Mouse (Mus musculus) heart, postnatal 0 days (tissue): ENCODE measurements around the gene Atp6v0d1. TPM values are rescaled to one million over a fixed set of nuclear protein-coding genes. Genes with fewer than 3 reads are reported as not detected.

ENCODE experiments used
- ATAC-seq: fragments of 200-750 bp; cut with Nextera tagmentation; 2 replicates; pipeline ENCODE4 v1.8.0; 2017; ENCODE audit warnings: low read depth, moderate number of reproducible peaks, moderate library complexity; ENCODE audit not compliant: insufficient read depth
- DNase-seq: peaks from one replicate; pipeline ENCODE4 v3.0.0-alpha.2; 2016; ENCODE audit warnings: low spot score
- H3K27ac ChIP-seq: fragments of 300-500 bp; sonication (generic); 2 replicates; pipeline ENCODE4 v1.5.1; 2014; ENCODE audit warnings: low read depth, mild to moderate bottlenecking
- H3K27me3 ChIP-seq: fragments of 300-500 bp; sonication (generic); 2 replicates; pipeline ENCODE4 v1.6.1; 2014; ENCODE audit warnings: low read length, mixed read lengths; ENCODE audit not compliant: control insufficient read depth, insufficient read depth
- H3K36me3 ChIP-seq: fragments of 300-500 bp; sonication (generic); replicated peaks from 2 replicates; pipeline ENCODE4 v1.6.1; 2014; ENCODE audit warnings: low read length, mixed read lengths; ENCODE audit not compliant: control insufficient read depth, insufficient read depth
- H3K4me1 ChIP-seq: fragments of 300-500 bp; sonication (generic); 2 replicates; pipeline ENCODE4 v1.6.1; 2014; ENCODE audit warnings: antibody characterized with exemption; ENCODE audit not compliant: control insufficient read depth, insufficient read depth
- H3K4me2 ChIP-seq: fragments of 300-500 bp; sonication (generic); 2 replicates; pipeline ENCODE4 v1.6.1; 2014; ENCODE audit warnings: low read depth, mild to moderate bottlenecking, low read length, moderate library complexity
- H3K4me3 ChIP-seq: fragments of 300-500 bp; sonication (generic); 2 replicates; pipeline ENCODE4 v1.5.1; 2014; ENCODE audit warnings: low read depth, low read length
- H3K9ac ChIP-seq: fragments of 300-500 bp; sonication (generic); replicated peaks from 2 replicates; pipeline ENCODE4 v1.6.1; 2014; ENCODE audit warnings: low read depth, low read length, mixed read lengths
- H3K9me3 ChIP-seq: fragments of 300-500 bp; sonication (generic); replicated peaks from 2 replicates; pipeline ENCODE4 v1.6.1; 2016; ENCODE audit warnings: low read length; ENCODE audit not compliant: control insufficient read depth
- CTCF ChIP-seq: IDR thresholded peaks from 2 replicates; pipeline ENCODE4 v1.5.1; 2016; ENCODE audit warnings: antibody characterized with exemption, control low read depth, low read depth
- EP300 ChIP-seq: IDR thresholded peaks from 2 replicates; pipeline ENCODE4 v1.6.1; 2016; ENCODE audit warnings: antibody characterized with exemption, low read depth
- WGBS: fragments of 180-500 bp; shearing (Covaris S2); extraction: QIAGEN DNeasy Blood & Tissue Kit; methylation state at CpG from one replicate; pipeline ENCODE4 v1.1.7; 2014; 5-methylcytosine and 5-hydroxymethylcytosine counted together
- polyA plus RNA-seq: library from polyadenylated mRNA; unstranded; fragments of >200 nt; fragmentation: Nextera tagmentation; extraction: Ambion mirVana; gene quantifications from 2 replicates; pipeline ENCODE4 v1.2.1, GENCODE M21; 2015
- total RNA-seq: library from RNA; depleted of rRNA; stranded (reverse); fragments of >200 nt; gene quantifications from 2 replicates; pipeline ENCODE4 v1.2.3, GENCODE M21; 2014; ENCODE audit warnings: low replicate concordance

Atp6v0d1 gene
- total and polyA plus RNA-seq, 2 experiments from 2014 or later, result 57.5 to 60.8 TPM

DNA sequence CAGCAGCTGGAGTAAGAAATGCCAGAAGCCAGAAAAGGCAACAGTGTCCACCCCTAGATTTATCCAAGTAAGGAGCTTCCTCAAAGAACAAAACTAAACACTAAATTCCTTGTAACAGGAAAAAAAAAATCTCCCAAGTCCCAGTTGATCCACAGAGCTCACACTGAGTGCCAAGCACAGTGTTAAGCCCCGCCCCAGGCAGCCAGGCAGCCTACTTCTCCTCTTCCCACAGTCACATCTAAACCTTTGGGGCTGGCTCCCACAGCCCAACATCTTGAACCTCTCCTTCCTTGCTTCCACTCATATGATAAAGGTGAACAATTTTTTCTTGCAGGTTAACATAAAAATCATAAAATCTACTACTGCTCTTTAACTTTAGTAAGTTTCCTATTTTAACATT lies 2.0 kb downstream of the Atp6v0d1 start:
- H3K36me3 ChIP-seq, result 0 out of 2 replicates have a peak, but pooled peaks cover 4% of the 10 kb centered on the region
- TF ChIP-seq EP300 (no peak), CTCF (no peak)
- WGBS, result 89% methylated on average over 1 of the region's 1 CpGs
- DNase-seq (no peak), ATAC-seq (no peak)
- no peak overlapping the region for H3K27ac ChIP-seq
- no peaks in the 10 kb centered on the region for H3K9me3 ChIP-seq
- H3K9ac ChIP-seq, result no peak overlapping the region
- H3K4me1 ChIP-seq, result peaks cover 20% of the 10 kb centered on the region
- no peak overlapping the region for H3K4me3 ChIP-seq
- H3K27me3 ChIP-seq, result no peaks in the 10 kb centered on the region
- H3K4me2 ChIP-seq, result no peak overlapping the region

DNA sequence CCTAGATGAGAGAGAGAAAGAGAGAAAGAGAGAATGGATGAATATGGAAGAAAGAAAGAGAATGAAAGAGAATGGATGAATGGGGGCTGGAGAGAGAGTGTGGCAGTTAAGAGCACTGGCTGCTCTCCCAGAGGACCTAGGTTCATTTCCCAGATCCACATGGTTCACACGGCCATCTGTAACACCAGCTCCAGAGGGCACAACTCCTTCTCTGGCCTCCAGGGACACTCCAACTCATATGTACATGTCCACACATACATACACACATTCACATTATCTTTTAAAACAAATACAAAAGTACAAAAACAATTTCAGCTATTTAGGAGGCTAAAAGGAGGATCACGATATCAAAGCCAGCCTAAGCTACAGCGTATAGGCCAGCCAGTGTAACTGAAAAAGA lies 3.0 kb downstream of the Atp6v0d1 start:
- TF ChIP-seq EP300, result no peak
- TF ChIP-seq CTCF, result no peak
- H3K36me3 ChIP-seq, result peaks cover 4% of the 10 kb centered on the region; the same call in 1 of the 2 replicates
- 82% methylated on average over 3 of the region's 3 CpGs for WGBS
- H3K4me2 ChIP-seq, result no peak overlapping the region
- H3K4me3 ChIP-seq, result no peak overlapping the region
- DNase-seq (no peak), ATAC-seq (no peak)
- H3K9me3 ChIP-seq, result no peaks in the 10 kb centered on the region
- H3K27me3 ChIP-seq, result no peaks in the 10 kb centered on the region
- H3K4me1 ChIP-seq, result peaks cover 20% of the 10 kb centered on the region
- H3K9ac ChIP-seq, result no peak overlapping the region
- no peak overlapping the region for H3K27ac ChIP-seq

DNA sequence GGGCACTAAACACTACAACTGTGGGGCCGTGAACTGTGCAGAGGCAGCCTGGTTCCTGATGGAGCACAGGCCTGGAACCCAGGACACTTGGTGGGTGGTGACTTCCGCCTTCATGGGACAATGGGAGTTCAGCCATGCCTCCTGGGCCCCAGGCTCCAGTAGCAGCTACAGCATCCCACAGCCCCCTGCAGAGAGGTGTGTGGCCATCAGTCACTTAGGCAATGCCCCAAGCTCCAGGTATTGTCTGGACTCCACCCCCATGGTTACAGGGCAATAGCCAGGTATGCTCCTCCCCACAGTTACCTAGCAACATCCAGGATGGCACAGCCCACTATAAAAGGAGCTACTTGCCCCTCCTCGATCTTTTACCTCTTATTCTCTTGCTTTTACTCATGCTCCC lies 10.6 kb downstream of the Atp6v0d1 start:
- Histone ChIP-seq H3K27me3 (no peaks in the 10 kb centered on the region), H3K36me3 (peaks cover 4% of the 10 kb centered on the region; the same call in 1 of the 2 replicates), H3K4me1 (no peaks in the 10 kb centered on the region; the same call in 1 of the 2 replicates), H3K27ac (no peak overlapping the region), H3K4me3 (no peak overlapping the region), H3K9ac (no peak overlapping the region), H3K9me3 (no peaks in the 10 kb centered on the region), H3K4me2 (no peak overlapping the region)
- WGBS, result 88% methylated on average over 3 of the region's 3 CpGs
- no peak for ATAC-seq
- DNase-seq, result no peak
- TF ChIP-seq CTCF, result no peak
- no peak for TF ChIP-seq EP300

DNA sequence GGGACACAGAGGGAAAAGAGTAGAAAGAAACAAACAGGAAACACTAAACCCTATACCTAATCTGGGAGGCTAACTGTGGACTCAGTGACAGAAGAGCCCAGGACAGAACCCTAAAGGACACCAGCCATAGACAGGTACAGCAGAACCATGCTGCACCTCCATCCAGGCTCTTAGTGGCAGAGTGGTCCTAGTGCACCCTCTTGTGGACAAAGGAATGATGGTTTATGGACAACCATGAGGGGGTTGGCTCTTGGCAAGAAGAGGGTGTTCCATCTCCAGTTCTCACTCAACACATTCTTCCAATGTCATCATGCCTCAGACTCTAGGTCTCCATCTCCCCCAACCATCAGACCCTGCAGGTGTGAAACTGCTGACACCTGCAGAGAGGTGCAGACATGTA lies 11.8 kb downstream of the Atp6v0d1 start:
- H3K36me3 ChIP-seq, result no peaks in the 10 kb centered on the region; the same call in 1 of the 2 replicates
- no peak overlapping the region for H3K27ac ChIP-seq
- H3K4me1 ChIP-seq, result no peaks in the 10 kb centered on the region; the same call in 1 of the 2 replicates
- no peak overlapping the region for H3K4me3 ChIP-seq
- no peak for TF ChIP-seq EP300
- peak; percentile 97 for TF ChIP-seq CTCF
- ATAC-seq (peak; percentile 73), DNase-seq (peak; percentile 70)
- H3K9me3 ChIP-seq, result no peaks in the 10 kb centered on the region
- no peaks in the 10 kb centered on the region for H3K27me3 ChIP-seq
- no peak overlapping the region for H3K9ac ChIP-seq
- H3K4me2 ChIP-seq, result no peak overlapping the region

DNA sequence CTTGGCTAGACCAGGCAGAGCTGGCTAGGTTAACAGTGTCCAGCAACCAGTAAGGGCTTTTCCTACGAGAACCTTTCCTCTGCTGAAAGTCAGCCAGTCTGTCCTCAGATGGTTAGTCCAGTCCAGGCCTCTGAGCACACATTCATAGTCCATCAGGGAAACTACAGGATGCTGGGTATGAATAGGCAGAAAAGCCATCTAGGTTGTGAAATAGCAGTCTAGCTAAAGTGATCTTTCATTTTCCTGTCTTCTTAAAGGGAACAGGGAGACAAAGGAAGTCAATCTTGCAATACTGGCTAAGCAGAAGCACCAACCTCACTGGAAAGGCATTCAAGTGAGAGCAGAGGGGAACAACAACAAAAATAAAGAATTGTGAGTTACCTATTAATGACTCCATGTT lies 13.0 kb downstream of the Atp6v0d1 start:
- Histone ChIP-seq H3K4me1 (no peaks in the 10 kb centered on the region; the same call in 1 of the 2 replicates), H3K9ac (no peak overlapping the region), H3K36me3 (no peaks in the 10 kb centered on the region), H3K27me3 (no peaks in the 10 kb centered on the region), H3K4me2 (no peak overlapping the region), H3K9me3 (no peaks in the 10 kb centered on the region), H3K4me3 (no peak overlapping the region), H3K27ac (no peak overlapping the region)
- DNase-seq (no peak), ATAC-seq (no peak)
- no peak for TF ChIP-seq CTCF
- TF ChIP-seq EP300, result no peak
- WGBS, result 57% methylated on average over 1 of the region's 1 CpGs

DNA sequence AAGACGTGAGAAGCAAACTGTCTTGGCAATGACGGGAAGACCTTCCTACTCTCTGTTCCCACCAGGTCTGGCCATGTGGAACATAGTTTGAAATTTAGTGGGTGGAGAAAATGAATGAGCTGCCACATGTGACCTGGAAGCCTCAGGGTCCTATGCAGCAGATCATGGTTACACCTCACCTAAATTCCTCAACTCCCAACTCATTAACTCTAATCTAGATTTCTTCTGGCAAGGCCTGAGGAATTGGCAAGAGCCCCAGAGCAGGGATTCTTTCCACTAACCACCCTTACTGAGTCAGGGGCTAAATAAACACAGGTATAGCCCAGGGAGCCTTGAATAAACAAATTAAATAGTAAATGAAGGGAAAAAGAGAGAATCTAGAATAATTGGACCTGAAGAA lies 13.8 kb downstream of the Atp6v0d1 start:
- H3K27ac ChIP-seq, result no peak overlapping the region
- H3K4me3 ChIP-seq, result no peak overlapping the region
- H3K9me3 ChIP-seq, result no peaks in the 10 kb centered on the region
- ATAC-seq (no peak), DNase-seq (no peak)
- no peaks in the 10 kb centered on the region for H3K36me3 ChIP-seq
- H3K9ac ChIP-seq, result no peak overlapping the region
- WGBS, result 84% methylated on average over 2 of the region's 2 CpGs
- no peaks in the 10 kb centered on the region for H3K27me3 ChIP-seq
- no peak for TF ChIP-seq CTCF
- no peak for TF ChIP-seq EP300
- H3K4me1 ChIP-seq, result no peaks in the 10 kb centered on the region; the same call in 1 of the 2 replicates
- H3K4me2 ChIP-seq, result no peak overlapping the region
